Mouse (Mus musculus) G1E (cell line): ENCODE data around the gene Cpne5.
A peak's percentile ranks its signal among the peaks of the same experiment; 100 is the strongest.

Experiments used
- CTCF ChIP-seq: IDR thresholded peaks from 2 replicates; pipeline ENCODE4 v1.5.1; 2012; ENCODE audit warnings: low read depth, low read length, inconsistent platforms, mixed read lengths
- TAL1 ChIP-seq: conservative IDR thresholded peaks from 2 replicates; pipeline ENCODE4 v1.6.1; 2012; ENCODE audit warnings: low read depth, low read length, inconsistent platforms, mixed read lengths

DNA sequence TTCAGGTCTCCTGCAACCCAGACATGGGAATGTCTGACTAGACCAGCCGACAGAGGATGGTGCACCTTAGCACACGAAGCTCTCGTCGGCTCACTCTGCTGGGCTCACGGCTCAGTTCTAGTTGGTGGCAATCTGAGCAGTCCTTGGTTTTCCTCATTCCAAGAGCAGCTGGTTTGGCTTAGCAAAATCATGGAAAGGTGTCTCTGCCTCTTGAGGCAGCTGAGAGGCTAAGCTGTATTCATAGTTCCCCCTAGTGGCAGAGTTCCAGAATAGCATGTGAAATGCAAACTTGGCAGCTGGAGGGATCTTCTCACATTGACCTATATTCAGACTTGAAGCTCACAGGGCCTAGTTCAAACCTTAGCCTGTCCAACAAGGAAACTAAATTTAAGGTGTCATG lies 8.6 kb upstream of the Cpne5 start:
- TF ChIP-seq CTCF (peak; percentile 70), TAL1 (no peak)
